Mouse (Mus musculus) kidney, embryonic 14.5 days (tissue): ENCODE measurements around the gene Wdr46. TPM values are rescaled to one million over a fixed set of nuclear protein-coding genes. Genes with fewer than 3 reads are reported as not detected.
A peak's percentile ranks its signal among the peaks of the same experiment; 100 is the strongest.
"Not testable (repeated sequence)": the region's sequence is repeated elsewhere in the genome, so short reads cannot be mapped to it uniquely, and the experiment has no call there.

Experiments
- ATAC-seq: fragments of 200-750 bp; cut with Nextera tagmentation; 2 replicates; pipeline ENCODE4 v1.8.0; 2017; ENCODE audit warnings: moderate number of reproducible peaks, mild to moderate bottlenecking, moderate TSS enrichment, moderate library complexity; ENCODE audit not compliant: low FRiP score, low TSS enrichment
- H3K27ac ChIP-seq: fragments of 300-500 bp; sonication (generic); 2 replicates; pipeline ENCODE4 v1.5.1; 2014; ENCODE audit warnings: low read depth, mild to moderate bottlenecking, low read length, moderate library complexity, mixed read lengths
- H3K27me3 ChIP-seq: fragments of 300-500 bp; sonication (generic); 2 replicates; pipeline ENCODE4 v1.6.1; 2014; ENCODE audit warnings: mild to moderate bottlenecking, low read length; ENCODE audit not compliant: control insufficient read depth, insufficient read depth
- H3K36me3 ChIP-seq: fragments of 300-500 bp; sonication (generic); 2 replicates; pipeline ENCODE4 v1.6.1; 2014; ENCODE audit warnings: low read length, mixed read lengths; ENCODE audit not compliant: control insufficient read depth, insufficient read depth
- H3K4me1 ChIP-seq: fragments of 300-500 bp; sonication (generic); 2 replicates; pipeline ENCODE4 v1.6.1; 2014; ENCODE audit warnings: low read length, mixed read lengths; ENCODE audit not compliant: control insufficient read depth, insufficient read depth
- H3K4me2 ChIP-seq: fragments of 300-500 bp; sonication (generic); replicated peaks from 2 replicates; pipeline ENCODE4 v1.6.1; 2014; ENCODE audit warnings: low read depth, mild to moderate bottlenecking, low read length
- H3K4me3 ChIP-seq: fragments of 300-500 bp; sonication (generic); 2 replicates; pipeline ENCODE4 v1.5.1; 2014; ENCODE audit warnings: mild to moderate bottlenecking, low read length
- H3K9ac ChIP-seq: fragments of 300-500 bp; sonication (generic); 2 replicates; pipeline ENCODE4 v1.6.1; 2014; ENCODE audit warnings: low read depth, mild to moderate bottlenecking, low read length, moderate library complexity
- H3K9me3 ChIP-seq: fragments of 300-500 bp; sonication (generic); 2 replicates; pipeline ENCODE4 v1.6.1; 2016; ENCODE audit warnings: low read length; ENCODE audit not compliant: control insufficient read depth
- WGBS: fragments of 180-500 bp; shearing (Covaris S2); extraction: QIAGEN DNeasy Blood & Tissue Kit; methylation state at CpG from one replicate; pipeline ENCODE4 v1.1.7; 2014; 5-methylcytosine and 5-hydroxymethylcytosine counted together
- polyA plus RNA-seq: library from polyadenylated mRNA; unstranded; fragments of >200 nt; fragmentation: Nextera tagmentation; extraction: Ambion mirVana; gene quantifications from 2 replicates; pipeline ENCODE4 v1.2.1, GENCODE M21; 2014

The Wdr46 gene
- polyA plus RNA-seq, 1 experiment from 2014 or later: 37.8 TPM

- H3K9ac ChIP-seq: peak overlapping the region; percentile 50
- H3K4me1 ChIP-seq: peaks cover 7% of the 10 kb centered on the region; the same call in 1 of the 2 replicates
- H3K4me3 ChIP-seq: peak overlapping the region; percentile 39
- H3K27ac ChIP-seq: no peak overlapping the region
- no peaks in the 10 kb centered on the region for H3K36me3 ChIP-seq
- H3K9me3 ChIP-seq: no peaks in the 10 kb centered on the region
- H3K4me2 ChIP-seq: peak overlapping the region; percentile 55
- peaks cover 44% of the 10 kb centered on the region for H3K27me3 ChIP-seq
- ATAC-seq: no peak
- 2% methylated on average over 57 of the region's 57 CpGs for WGBS
These were observed 37.5 kb downstream of the Wdr46 start for GRCm38 (mm10) chr17:33977861-33978557.

- peaks cover 7% of the 10 kb centered on the region; the same call in 1 of the 2 replicates for H3K4me1 ChIP-seq
- peak; percentile 47 for ATAC-seq
- H3K27me3 ChIP-seq: peaks cover 44% of the 10 kb centered on the region
- peak overlapping the region; percentile 50 for H3K9ac ChIP-seq
- under 1% methylated on average over 16 of the region's 17 CpGs for whole genome bisulfite sequencing
- no peaks in the 10 kb centered on the region for H3K9me3 ChIP-seq
- H3K36me3 ChIP-seq: no peaks in the 10 kb centered on the region
- H3K4me3 ChIP-seq: peak overlapping the region; percentile 39
- peak overlapping the region; percentile 55 for H3K4me2 ChIP-seq
- H3K27ac ChIP-seq: no peak overlapping the region
These were observed 38.2 kb downstream of the Wdr46 start for GRCm38 (mm10) chr17:33978631-33979031.

GRCm38 (mm10) chr17:33979512-33980050, 39.1 kb downstream of the Wdr46 start:
- H3K27me3 ChIP-seq: peaks cover 41% of the 10 kb centered on the region
- H3K4me2 ChIP-seq: no peak overlapping the region
- WGBS: 46% methylated on average over 6 of the region's 6 CpGs
- H3K4me3 ChIP-seq: no peak overlapping the region
- H3K9ac ChIP-seq: no peak overlapping the region
- H3K9me3 ChIP-seq: no peaks in the 10 kb centered on the region
- peaks cover 7% of the 10 kb centered on the region; the same call in 1 of the 2 replicates for H3K4me1 ChIP-seq
- H3K27ac ChIP-seq: no peak overlapping the region
- ATAC-seq: no peak
- H3K36me3 ChIP-seq: no peaks in the 10 kb centered on the region

GRCm38 (mm10) chr17:33980181-33981035, 39.9 kb downstream of the Wdr46 start:
- 70% methylated on average over 19 of the region's 19 CpGs for WGBS
- no peak overlapping the region for H3K9ac ChIP-seq
- H3K4me3 ChIP-seq: no peak overlapping the region
- H3K27me3 ChIP-seq: peaks cover 41% of the 10 kb centered on the region
- H3K4me2 ChIP-seq: no peak overlapping the region
- no peaks in the 10 kb centered on the region for H3K36me3 ChIP-seq
- peak; percentile 15; the same call in 1 of the 2 replicates for ATAC-seq
- H3K27ac ChIP-seq: no peak overlapping the region
- H3K9me3 ChIP-seq: no peaks in the 10 kb centered on the region
- peaks cover 7% of the 10 kb centered on the region; the same call in 1 of the 2 replicates for H3K4me1 ChIP-seq

GRCm38 (mm10) chr17:33981192-33981909, 40.9 kb downstream of the Wdr46 start:
- not testable (repeated sequence) for H3K4me1 ChIP-seq, H3K36me3 ChIP-seq, H3K9me3 ChIP-seq
- Histone ChIP-seq H3K27ac (peak overlapping the region; percentile 78; the same call in 1 of the 2 replicates), H3K27me3 (peaks cover 39% of the 10 kb centered on the region), H3K4me3 (peak overlapping the region; percentile 47), H3K9ac (peak overlapping the region; percentile 53; the same call in 1 of the 2 replicates), H3K4me2 (peak overlapping the region; percentile 59)
- peak; percentile 91 for ATAC-seq
- WGBS: under 1% methylated on average over 27 of the region's 27 CpGs

- Histone ChIP-seq H3K27me3 (peaks cover 32% of the 10 kb centered on the region), H3K4me2 (peak overlapping the region; percentile 59)
- H3K4me1 ChIP-seq, H3K9ac ChIP-seq, H3K4me3 ChIP-seq, H3K36me3 ChIP-seq, ATAC-seq, H3K9me3 ChIP-seq, H3K27ac ChIP-seq: not testable (repeated sequence)
- WGBS: 15% methylated on average over 8 of the region's 8 CpGs
These were observed 41.7 kb downstream of the Wdr46 start for GRCm38 (mm10) chr17:33982136-33982535.

- no peak overlapping the region for H3K4me2 ChIP-seq
- no peaks in the 10 kb centered on the region for H3K36me3 ChIP-seq
- no peaks in the 10 kb centered on the region for H3K27me3 ChIP-seq
- peak; percentile 35; the same call in 1 of the 2 replicates for ATAC-seq
- WGBS: 32% methylated on average over 10 of the region's 10 CpGs
- no peak overlapping the region for H3K9ac ChIP-seq
- no peaks in the 10 kb centered on the region for H3K4me1 ChIP-seq
- H3K27ac ChIP-seq: no peak overlapping the region
- H3K4me3 ChIP-seq: no peak overlapping the region
- no peaks in the 10 kb centered on the region for H3K9me3 ChIP-seq
These were observed 51.6 kb downstream of the Wdr46 start for GRCm38 (mm10) chr17:33991788-33992664.

GRCm38 (mm10) chr17:33994959-33995358, 54.5 kb downstream of the Wdr46 start:
- ATAC-seq: no peak
- 93% methylated on average over 8 of the region's 8 CpGs for WGBS

More at GRCm38 (mm10) chr17:33994959-33995358, 54.5 kb downstream of the Wdr46 start:
- H3K4me1 ChIP-seq: no peaks in the 10 kb centered on the region
- no peak overlapping the region for H3K27ac ChIP-seq
- H3K4me3 ChIP-seq: no peak overlapping the region
- H3K9ac ChIP-seq: no peak overlapping the region
- H3K36me3 ChIP-seq: no peaks in the 10 kb centered on the region
- no peaks in the 10 kb centered on the region for H3K9me3 ChIP-seq
- H3K27me3 ChIP-seq: peaks cover 7% of the 10 kb centered on the region
- H3K4me2 ChIP-seq: no peak overlapping the region
